Mouse (Mus musculus) MEL (cell line): ENCODE data around the gene Proser1. TPM values are rescaled to one million over a fixed set of nuclear protein-coding genes. Genes with fewer than 3 reads are reported as not detected.
A peak's percentile ranks its signal among the peaks of the same experiment; 100 is the strongest.

Experiments used
- DNase-seq: peaks from one replicate; pipeline ENCODE4 v3.0.0; 2011; ENCODE audit warnings: low read depth, low spot score
- H3K27ac ChIP-seq: 2 replicates; pipeline ENCODE4 v1.5.1; 2012; ENCODE audit warnings: low read depth, mild to moderate bottlenecking, control low read depth, low read length, moderate library complexity; ENCODE audit not compliant: control insufficient read depth
- H3K27me3 ChIP-seq, 2 experiments: fragments of 150-350 bp in 1 of 2; sonication (generic) in 1 of 2; 2 replicates each; pipeline ENCODE4 v1.6.1; 2012; ENCODE audit warnings: low read length in 2 of 2, mild to moderate bottlenecking in 2 of 2, improper control_type of control experiment in 1 of 2, moderate library complexity in 1 of 2; ENCODE audit not compliant: insufficient read depth in 2 of 2, control insufficient read depth in 1 of 2
- H3K36me3 ChIP-seq, 2 experiments: 2 replicates each; pipeline ENCODE4 v1.6.1; 2012 to 2014; ENCODE audit warnings: low read length in 2 of 2, improper control_type of control experiment in 1 of 2, inconsistent platforms in 1 of 2, mild to moderate bottlenecking in 1 of 2; ENCODE audit not compliant: insufficient read depth in 2 of 2, control insufficient read depth in 1 of 2
- H3K4me1 ChIP-seq, 2 experiments: fragments of 150-350 bp in 1 of 2; sonication (generic) in 1 of 2; 2 replicates each; pipeline ENCODE4 v1.6.1; 2012; ENCODE audit warnings: low read length in 2 of 2, improper control_type of control experiment in 1 of 2, mild to moderate bottlenecking in 1 of 2; ENCODE audit not compliant: insufficient read depth in 2 of 2, control insufficient read depth in 1 of 2
- H3K4me3 ChIP-seq, 2 experiments: fragments of 150-350 bp in 1 of 2; sonication (generic) in 1 of 2; 2 replicates each; pipeline ENCODE4 v1.5.1; 2012; ENCODE audit warnings: low read depth in 2 of 2, low read length in 2 of 2, mild to moderate bottlenecking in 2 of 2, moderate library complexity in 2 of 2, control low read depth in 1 of 2, improper control_type of control experiment in 1 of 2; ENCODE audit not compliant: control insufficient read depth in 1 of 2, insufficient read depth in 1 of 2
- H3K79me2 ChIP-seq: 2 replicates; pipeline ENCODE4 v1.6.1; 2012; ENCODE audit warnings: mild to moderate bottlenecking, low read length, moderate library complexity; ENCODE audit not compliant: control insufficient read depth, poor library complexity, insufficient read depth
- H3K9ac ChIP-seq: 2 replicates; pipeline ENCODE4 v1.6.1; 2012; ENCODE audit warnings: low read depth, mild to moderate bottlenecking, control low read depth, low read length, moderate library complexity; ENCODE audit not compliant: control insufficient read depth, poor library complexity, severe bottlenecking
- H3K9me3 ChIP-seq: fragments of 150-350 bp; sonication (generic); replicated peaks from 2 replicates; pipeline ENCODE4 v1.6.1; 2012; ENCODE audit warnings: mild to moderate bottlenecking, low read length, improper control_type of control experiment, moderate library complexity; ENCODE audit not compliant: insufficient read depth
- CHD1 ChIP-seq: IDR thresholded peaks from 2 replicates; pipeline ENCODE4 v1.6.1; 2012; ENCODE audit warnings: low read depth, mild to moderate bottlenecking, inconsistent platforms, low read length, improper control_type of control experiment
- CTCF ChIP-seq, 3 experiments: IDR thresholded peaks in 2 of 3; conservative IDR thresholded peaks in 1 of 3; 2 replicates each; pipeline ENCODE4 v1.5.1; 2011 to 2012; ENCODE audit warnings: low read length in 3 of 3, low read depth in 2 of 3, mild to moderate bottlenecking in 2 of 3, improper control_type of control experiment in 1 of 3, inconsistent platforms in 1 of 3, mixed read lengths in 1 of 3, moderate library complexity in 1 of 3; ENCODE audit not compliant: control insufficient read depth in 1 of 3, insufficient read depth in 1 of 3, poor library complexity in 1 of 3, severe bottlenecking in 1 of 3
- EP300 ChIP-seq, 2 experiments: IDR thresholded peaks; 2 replicates each; pipeline ENCODE4 v1.6.1; 2011; ENCODE audit warnings: improper control_type of control experiment in 2 of 2, low read length in 2 of 2, low read depth in 1 of 2, mild to moderate bottlenecking in 1 of 2
- GATA1 ChIP-seq: IDR thresholded peaks from 2 replicates; pipeline ENCODE4 v1.6.1; 2011; ENCODE audit warnings: low read depth, low read length, improper control_type of control experiment
- HCFC1 ChIP-seq: IDR thresholded peaks from 2 replicates; pipeline ENCODE4 v1.6.1; 2012; ENCODE audit warnings: low read depth, mild to moderate bottlenecking, inconsistent platforms, low read length, improper control_type of control experiment, moderate library complexity
- JUND ChIP-seq: IDR thresholded peaks from 2 replicates; pipeline ENCODE4 v1.6.1; 2011; ENCODE audit warnings: low read depth, mild to moderate bottlenecking, improper control_type of control experiment, low read length
- KAT2A ChIP-seq: conservative IDR thresholded peaks from 2 replicates; pipeline ENCODE4 v1.6.1; 2012; ENCODE audit warnings: low read depth, low read length, improper control_type of control experiment, inconsistent platforms
- MXI1 ChIP-seq: IDR thresholded peaks from 2 replicates; pipeline ENCODE4 v1.6.1; 2011; ENCODE audit warnings: mild to moderate bottlenecking, low read depth, low read length, improper control_type of control experiment
- MYC ChIP-seq: IDR thresholded peaks from 2 replicates; pipeline ENCODE4 v1.6.1; 2011; ENCODE audit warnings: low read depth, mild to moderate bottlenecking, low read length, improper control_type of control experiment, moderate library complexity
- NRF1 ChIP-seq: IDR thresholded peaks from 2 replicates; pipeline ENCODE4 v1.6.1; 2014; ENCODE audit warnings: low read depth, mild to moderate bottlenecking, inconsistent platforms, low read length, improper control_type of control experiment, moderate library complexity; ENCODE audit not compliant: poor library complexity, insufficient read depth, severe bottlenecking
- POLR2A ChIP-seq, 2 experiments: IDR thresholded peaks; 2 replicates each; pipeline ENCODE4 v1.6.1; 2011 to 2012; ENCODE audit warnings: low read length in 2 of 2, mild to moderate bottlenecking in 2 of 2, control low read depth in 1 of 2, improper control_type of control experiment in 1 of 2, low read depth in 1 of 2, moderate library complexity in 1 of 2; ENCODE audit not compliant: control insufficient read depth in 1 of 2, insufficient read depth in 1 of 2, poor library complexity in 1 of 2
- RAD21 ChIP-seq: IDR thresholded peaks from 2 replicates; pipeline ENCODE4 v1.6.1; 2011; ENCODE audit warnings: mild to moderate bottlenecking, low read depth, low read length, improper control_type of control experiment
- RCOR1 ChIP-seq: IDR thresholded peaks from 2 replicates; pipeline ENCODE4 v1.6.1; 2012; ENCODE audit warnings: low read depth, mild to moderate bottlenecking, inconsistent platforms, low read length, improper control_type of control experiment
- TAL1 ChIP-seq: IDR thresholded peaks from 2 replicates; pipeline ENCODE4 v1.6.1; 2012; ENCODE audit warnings: mild to moderate bottlenecking, inconsistent platforms, low read length, moderate library complexity, mixed read lengths
- TBP ChIP-seq: IDR thresholded peaks from 2 replicates; pipeline ENCODE4 v1.8.0; 2011; ENCODE audit warnings: low read depth, low read length, improper control_type of control experiment
- TCF12 ChIP-seq: IDR thresholded peaks from 2 replicates; pipeline ENCODE4 v1.6.1; 2014; ENCODE audit warnings: low read depth, mild to moderate bottlenecking, inconsistent platforms, low read length, improper control_type of control experiment, moderate library complexity
- USF1 ChIP-seq: IDR thresholded peaks from 2 replicates; pipeline ENCODE4 v1.6.1; 2014; ENCODE audit warnings: low read depth, mild to moderate bottlenecking, inconsistent platforms, low read length, improper control_type of control experiment, moderate library complexity
- USF2 ChIP-seq, 2 experiments: IDR thresholded peaks; 2 replicates each; pipeline ENCODE4 v1.6.1; 2011 to 2012; ENCODE audit warnings: improper control_type of control experiment in 2 of 2, low read length in 2 of 2, borderline replicate concordance in 1 of 2, inconsistent platforms in 1 of 2, low read depth in 1 of 2, mild to moderate bottlenecking in 1 of 2; ENCODE audit not compliant: insufficient read depth in 1 of 2
- ZC3H11A ChIP-seq: IDR thresholded peaks from 2 replicates; pipeline ENCODE4 v1.6.1; 2012; ENCODE audit warnings: low read depth, mild to moderate bottlenecking, inconsistent platforms, low read length, improper control_type of control experiment
- ZNF384 ChIP-seq: IDR thresholded peaks from 2 replicates; pipeline ENCODE4 v1.6.1; 2012; ENCODE audit warnings: low read depth, mild to moderate bottlenecking, inconsistent platforms, low read length, improper control_type of control experiment
- polyA plus RNA-seq, 2 experiments: library from polyadenylated mRNA; stranded (reverse) in 1 of 2; unstranded in 1 of 2; fragments of >175 nt in 1 of 2; fragments of >200 nt in 1 of 2; gene quantifications; 2 replicates each; pipeline versions ENCODE4 v1.2.1 to v1.2.4; 2012; ENCODE audit warnings: low replicate concordance in 2 of 2, low read depth in 1 of 2; ENCODE audit not compliant: insufficient read length in 2 of 2, insufficient read depth in 1 of 2, missing spikeins in 1 of 2
- total RNA-seq: library from RNA; depleted of rRNA; stranded (reverse); fragments of 300-350 nt; gene quantifications from 2 replicates; pipeline ENCODE4 v1.2.3, GENCODE M21; 2012

Gene Proser1
- total and polyA plus RNA-seq, 3 experiments, result 3.5 to 107 (median 24.6) TPM

- no peaks in the 10 kb centered on the region; a peak in 3 of 4 replicates for H3K36me3 ChIP-seq
- H3K27ac ChIP-seq, result no peak overlapping the region
- H3K27me3 ChIP-seq, result no peaks in the 10 kb centered on the region
- peak; percentile 49 for DNase-seq
- H3K9ac ChIP-seq, result no peak overlapping the region
- peaks cover 0 to 13% of the 10 kb centered on the region in 2 experiments; a peak in 2 of 4 replicates for H3K4me1 ChIP-seq
- 0 out of 2 replicates have a peak, but pooled peaks have one; percentile 49 for TF ChIP-seq RCOR1
- TF ChIP-seq EP300 (IDR thresholded peaks at IDR 0.05; ENCODE audit: low read depth in 1 of 2, low read length in 2 of 2), result 0 out of 4 replicates have a peak, but pooled peaks of 1 of the 2 experiments have one; percentile 29
- peak; percentile 55 for TF ChIP-seq GATA1
- TF ChIP-seq HCFC1, result no peak
- 0 out of 2 replicates have a peak, but pooled peaks have one; percentile 15 for TF ChIP-seq NRF1
- peak; percentile 73; the same call in 1 of the 2 replicates for TF ChIP-seq TBP
- TF ChIP-seq USF2 (IDR thresholded peaks at IDR 0.05; ENCODE audit: borderline replicate concordance in 1 of 2, insufficient read depth in 1 of 2, low read depth in 1 of 2, low read length in 2 of 2), result no peak
- no peak for TF ChIP-seq POLR2A (IDR thresholded peaks at IDR 0.05; ENCODE audit: control insufficient read depth in 1 of 2, insufficient read depth in 1 of 2, low read depth in 1 of 2, low read length in 2 of 2, poor library complexity in 1 of 2)
- no peak for TF ChIP-seq CHD1
- no peak overlapping the region for H3K4me3 ChIP-seq
- H3K9me3 ChIP-seq, result no peaks in the 10 kb centered on the region
- no peaks in the 10 kb centered on the region for H3K79me2 ChIP-seq
These were observed 23.6 kb downstream of the Proser1 start for GRCm38 (mm10) chr3:53486996-53487576.

GRCm38 (mm10) chr3:53488353-53488752, 24.9 kb downstream of the Proser1 start, which contains the start of gene Stoml3:
Gene Stoml3, plus strand, starts transcription at chr3:53488653.
- Histone ChIP-seq H3K4me3 (no peak within 1 kb of the TSS), H3K27ac (no peak within 1 kb of the TSS), H3K79me2 (no peaks in the 10 kb centered on the region), H3K36me3 (no peaks in the 10 kb centered on the region; a peak in 2 of 4 replicates), H3K4me1 (peaks cover 0 to 13% of the 10 kb centered on the region in 2 experiments; a peak in 2 of 4 replicates), H3K9me3 (no peaks in the 10 kb centered on the region), H3K9ac (no peak within 1 kb of the TSS), H3K27me3 (no peaks in the 10 kb centered on the region)
- TF ChIP-seq POLR2A (IDR thresholded peaks at IDR 0.05; ENCODE audit: control insufficient read depth in 1 of 2, insufficient read depth in 1 of 2, low read depth in 1 of 2, low read length in 2 of 2, poor library complexity in 1 of 2), result no peak
- TF ChIP-seq USF2 (IDR thresholded peaks at IDR 0.05; ENCODE audit: borderline replicate concordance in 1 of 2, insufficient read depth in 1 of 2, low read depth in 1 of 2, low read length in 2 of 2), result no peak
- no peak for TF ChIP-seq HCFC1
- no peak for TF ChIP-seq CTCF (IDR thresholded peaks at IDR 0.05 in 2 of 3, conservative IDR thresholded peaks at IDR 0.05 in 1 of 3; ENCODE audit: control insufficient read depth in 1 of 3, insufficient read depth in 1 of 3, low read depth in 2 of 3, low read length in 3 of 3, poor library complexity in 1 of 3, severe bottlenecking in 1 of 3)
- TF ChIP-seq CHD1, result no peak
- no peak for TF ChIP-seq USF1
- no peak for DNase-seq

GRCm38 (mm10) chr3:53498351-53498905, 35.0 kb downstream of the Proser1 start:
- Histone ChIP-seq H3K9me3 (no peaks in the 10 kb centered on the region), H3K9ac (no peak overlapping the region), H3K27ac (no peak overlapping the region), H3K79me2 (no peaks in the 10 kb centered on the region), H3K4me1 (no peaks in the 10 kb centered on the region), H3K4me3 (no peak overlapping the region), H3K36me3 (no peaks in the 10 kb centered on the region), H3K27me3 (no peaks in the 10 kb centered on the region)
- no peak for DNase-seq
- TF ChIP-seq NRF1 (no peak), KAT2A (no peak), USF1 (no peak), GATA1 (no peak), TAL1 (no peak), ZC3H11A (no peak), CTCF (IDR thresholded peaks at IDR 0.05 in 2 of 3, conservative IDR thresholded peaks at IDR 0.05 in 1 of 3; ENCODE audit: control insufficient read depth in 1 of 3, insufficient read depth in 1 of 3, low read depth in 2 of 3, low read length in 3 of 3, poor library complexity in 1 of 3, severe bottlenecking in 1 of 3) (no peak), MXI1 (no peak), MYC (no peak), HCFC1 (no peak), TCF12 (no peak), ZNF384 (no peak), POLR2A (IDR thresholded peaks at IDR 0.05; ENCODE audit: control insufficient read depth in 1 of 2, insufficient read depth in 1 of 2, low read depth in 1 of 2, low read length in 2 of 2, poor library complexity in 1 of 2) (no peak), JUND (no peak), RAD21 (no peak)
